Mouse (Mus musculus) hindbrain, postnatal 0 days (tissue): ENCODE results near the gene Nipa2. TPM values are rescaled to one million over a fixed set of nuclear protein-coding genes. Genes with fewer than 3 reads are reported as not detected.
A peak's percentile ranks its signal among the peaks of the same experiment; 100 is the strongest.

Source experiments
- ATAC-seq: fragments of 200-750 bp; cut with Nextera tagmentation; 2 replicates; pipeline ENCODE4 v1.8.0; 2017; ENCODE audit warnings: mild to moderate bottlenecking, moderate TSS enrichment, moderate library complexity
- DNase-seq: peaks from one replicate; pipeline ENCODE4 v3.0.0-alpha.2; 2015; ENCODE audit warnings: low spot score
- H3K27ac ChIP-seq: fragments of 300-500 bp; sonication (generic); 2 replicates; pipeline ENCODE4 v1.5.1; 2014; ENCODE audit warnings: mild to moderate bottlenecking
- H3K27me3 ChIP-seq: fragments of 300-500 bp; sonication (generic); 2 replicates; pipeline ENCODE4 v1.6.1; 2014; ENCODE audit warnings: low read length, mixed read lengths; ENCODE audit not compliant: insufficient read depth
- H3K36me3 ChIP-seq: fragments of 300-500 bp; sonication (generic); 2 replicates; pipeline ENCODE4 v1.6.1; 2014; ENCODE audit warnings: low read length, mixed read lengths; ENCODE audit not compliant: insufficient read depth
- H3K4me1 ChIP-seq: fragments of 300-500 bp; sonication (generic); 2 replicates; pipeline ENCODE4 v1.6.1; 2014; ENCODE audit warnings: antibody characterized with exemption, low read length, mixed read lengths; ENCODE audit not compliant: insufficient read depth
- H3K4me2 ChIP-seq: fragments of 300-500 bp; sonication (generic); 2 replicates; pipeline ENCODE4 v1.6.1; 2014; ENCODE audit warnings: low read depth, mild to moderate bottlenecking, low read length, moderate library complexity, mixed read lengths
- H3K4me3 ChIP-seq: fragments of 300-500 bp; sonication (generic); 2 replicates; pipeline ENCODE4 v1.5.1; 2014; ENCODE audit warnings: low read length
- H3K9ac ChIP-seq: fragments of 300-500 bp; sonication (generic); replicated peaks from 2 replicates; pipeline ENCODE4 v1.6.1; 2014; ENCODE audit warnings: mild to moderate bottlenecking, low read length, moderate library complexity, mixed read lengths
- H3K9me3 ChIP-seq: fragments of 300-500 bp; sonication (generic); 2 replicates; pipeline ENCODE4 v1.6.1; 2016; ENCODE audit warnings: low read length, mixed read lengths
- CTCF ChIP-seq: IDR thresholded peaks from 2 replicates; pipeline ENCODE4 v1.5.1; 2016; ENCODE audit warnings: antibody characterized with exemption, control low read depth, low read depth
- WGBS: fragments of 180-500 bp; shearing (Covaris S2); extraction: QIAGEN DNeasy Blood & Tissue Kit; methylation state at CpG from one replicate; pipeline ENCODE4 v1.1.7; 2014; 5-methylcytosine and 5-hydroxymethylcytosine counted together
- polyA plus RNA-seq: library from polyadenylated mRNA; unstranded; fragments of >200 nt; fragmentation: Nextera tagmentation; extraction: Ambion mirVana; gene quantifications from 2 replicates; pipeline ENCODE4 v1.2.1, GENCODE M21; 2015
- total RNA-seq: library from RNA; depleted of rRNA; stranded (reverse); fragments of >200 nt; gene quantifications from 2 replicates; pipeline ENCODE4 v1.2.3, GENCODE M21; 2014

Nipa2 gene
- total and polyA plus RNA-seq, 2 experiments from 2014 or later, result 26.1 to 37.3 TPM

- no peaks in the 10 kb centered on the region for H3K27me3 ChIP-seq
- no peak for ATAC-seq
- no peak overlapping the region for H3K9ac ChIP-seq
- DNase-seq, result no peak
- no peaks in the 10 kb centered on the region for H3K9me3 ChIP-seq
- no peak for TF ChIP-seq CTCF
- WGBS, result 92% methylated on average over 2 of the region's 2 CpGs
- no peaks in the 10 kb centered on the region for H3K4me1 ChIP-seq
- no peak overlapping the region for H3K27ac ChIP-seq
- H3K36me3 ChIP-seq, result peaks cover 68% of the 10 kb centered on the region
- no peak overlapping the region for H3K4me3 ChIP-seq
- no peak overlapping the region for H3K4me2 ChIP-seq
Observed at GRCm38 (mm10) chr7:55910356-55910755, 51.9 kb downstream of the Nipa2 start.

DNA sequence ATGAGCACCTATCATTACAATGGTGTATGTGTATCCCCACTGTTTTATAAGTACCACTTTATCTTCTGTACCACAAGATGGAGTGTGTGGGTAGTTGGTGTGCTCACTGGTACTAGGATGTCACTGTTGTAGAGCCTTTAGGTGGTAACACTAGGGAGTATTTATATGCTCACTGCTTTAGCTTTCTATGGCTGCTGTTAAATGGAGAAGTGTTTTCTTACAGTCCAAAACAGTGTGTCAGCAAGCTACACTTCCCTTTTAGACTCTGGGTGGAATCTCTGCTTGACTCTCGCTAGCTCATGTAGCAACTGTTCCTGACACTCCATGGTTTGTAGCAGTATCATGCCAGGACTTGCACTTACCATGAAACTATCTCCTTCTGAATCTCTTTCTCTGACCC, 52.8 kb downstream of the Nipa2 start:
- DNase-seq (no peak), ATAC-seq (no peak)
- Histone ChIP-seq H3K36me3 (peaks cover 67% of the 10 kb centered on the region), H3K4me2 (no peak overlapping the region), H3K27me3 (no peaks in the 10 kb centered on the region), H3K9ac (no peak overlapping the region), H3K4me1 (no peaks in the 10 kb centered on the region), H3K27ac (no peak overlapping the region), H3K4me3 (no peak overlapping the region), H3K9me3 (no peaks in the 10 kb centered on the region)
- 97% methylated on average over 1 of the region's 1 CpGs for WGBS
- no peak for TF ChIP-seq CTCF

DNA sequence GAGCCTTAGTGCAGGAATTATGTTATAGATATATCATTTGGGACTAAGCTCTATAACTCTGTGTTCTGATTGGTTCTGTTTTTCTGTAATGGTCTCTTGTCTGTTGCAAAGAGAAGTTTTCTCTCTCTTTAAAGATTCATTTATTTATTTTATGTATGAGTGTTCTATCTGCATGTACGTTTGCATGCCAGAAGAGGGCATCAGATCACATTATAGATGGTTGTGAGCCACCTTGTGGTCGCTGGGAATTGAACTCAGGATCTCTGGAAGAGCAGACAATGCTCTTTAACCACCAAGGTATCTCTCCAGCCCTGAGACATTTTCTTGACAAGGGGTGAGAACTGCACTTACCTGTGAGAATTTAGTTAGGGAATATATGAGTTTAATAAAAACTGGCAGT, 56.8 kb downstream of the Nipa2 start:
- ATAC-seq, result no peak
- peaks cover 52% of the 10 kb centered on the region for H3K36me3 ChIP-seq
- no peak for DNase-seq

GRCm38 (mm10) chr7:55903766-55904165, 58.5 kb downstream of the Nipa2 start:
- no peak for ATAC-seq
- no peak overlapping the region for H3K27ac ChIP-seq
- H3K9me3 ChIP-seq, result no peaks in the 10 kb centered on the region
- WGBS, result 90% methylated on average over 4 of the region's 5 CpGs
- no peak overlapping the region for H3K4me2 ChIP-seq
- no peak overlapping the region for H3K9ac ChIP-seq
- DNase-seq, result no peak
- peaks cover 52% of the 10 kb centered on the region for H3K36me3 ChIP-seq
- H3K4me1 ChIP-seq, result no peaks in the 10 kb centered on the region
- peak; percentile 28; the same call in 1 of the 2 replicates for TF ChIP-seq CTCF
- no peak overlapping the region for H3K4me3 ChIP-seq
- H3K27me3 ChIP-seq, result no peaks in the 10 kb centered on the region

More for the DNA sequence above, 56.8 kb downstream of the Nipa2 start:
- no peaks in the 10 kb centered on the region for H3K4me1 ChIP-seq
- TF ChIP-seq CTCF, result peak; percentile 18; the same call in 1 of the 2 replicates
- no peak overlapping the region for H3K9ac ChIP-seq
- H3K27ac ChIP-seq, result no peak overlapping the region
- 81% methylated on average over 2 of the region's 2 CpGs for WGBS
- H3K4me3 ChIP-seq, result no peak overlapping the region
- H3K27me3 ChIP-seq, result no peaks in the 10 kb centered on the region
- no peak overlapping the region for H3K4me2 ChIP-seq
- no peaks in the 10 kb centered on the region for H3K9me3 ChIP-seq

- H3K27me3 ChIP-seq, result no peaks in the 10 kb centered on the region
- TF ChIP-seq CTCF, result no peak
- H3K4me2 ChIP-seq, result no peak overlapping the region
- no peak overlapping the region for H3K4me3 ChIP-seq
- H3K9ac ChIP-seq, result no peak overlapping the region
- H3K27ac ChIP-seq, result no peak overlapping the region
- H3K4me1 ChIP-seq, result no peaks in the 10 kb centered on the region
- H3K9me3 ChIP-seq, result no peaks in the 10 kb centered on the region
- 88% methylated on average over 11 of the region's 11 CpGs for WGBS
- no peak for DNase-seq
- peaks cover 37% of the 10 kb centered on the region for H3K36me3 ChIP-seq
- no peak for ATAC-seq
Observed at GRCm38 (mm10) chr7:55891797-55892196, 70.5 kb downstream of the Nipa2 start.

GRCm38 (mm10) chr7:55890731-55891130, 71.5 kb downstream of the Nipa2 start:
- Histone ChIP-seq H3K27ac (no peak overlapping the region), H3K4me3 (no peak overlapping the region), H3K9ac (no peak overlapping the region), H3K4me1 (no peaks in the 10 kb centered on the region), H3K36me3 (peaks cover 39% of the 10 kb centered on the region), H3K4me2 (no peak overlapping the region), H3K27me3 (no peaks in the 10 kb centered on the region), H3K9me3 (no peaks in the 10 kb centered on the region)
- ATAC-seq (no peak), DNase-seq (no peak)
- no peak for TF ChIP-seq CTCF

GRCm38 (mm10) chr7:55889996-55890395, 72.3 kb downstream of the Nipa2 start:
- no peaks in the 10 kb centered on the region for H3K27me3 ChIP-seq
- WGBS, result 94% methylated on average over 4 of the region's 4 CpGs
- H3K9me3 ChIP-seq, result no peaks in the 10 kb centered on the region
- no peak overlapping the region for H3K4me3 ChIP-seq
- H3K9ac ChIP-seq, result no peak overlapping the region
- H3K4me2 ChIP-seq, result no peak overlapping the region
- no peak overlapping the region for H3K27ac ChIP-seq
- no peak for DNase-seq
- H3K4me1 ChIP-seq, result no peaks in the 10 kb centered on the region
- no peak for ATAC-seq
- no peak for TF ChIP-seq CTCF
- H3K36me3 ChIP-seq, result peaks cover 38% of the 10 kb centered on the region
